Mouse (Mus musculus): ENCODE measurements around the gene Gm20708. TPM values are rescaled to one million over a fixed set of nuclear protein-coding genes. Genes with fewer than 3 reads are reported as not detected.

Gene Gm20708
- polyA plus RNA-seq, 1 experiment: 0.86 TPM

- Histone ChIP-seq H3K4me3 (ENCODE audit: insufficient read depth, low read length) (no peak overlapping the region), H3K27ac (ENCODE audit: insufficient read depth, low read length) (no peak overlapping the region), H3K4me1 (ENCODE audit: control insufficient read depth, insufficient read depth, low read length) (no peaks in the 10 kb centered on the region)
- TF ChIP-seq CTCF (IDR thresholded peaks at IDR 0.05; ENCODE audit: extremely low read depth, insufficient read depth, low read length) (no peak), POLR2A (IDR thresholded peaks at IDR 0.05; ENCODE audit: extremely low read depth, insufficient read depth, low read length) (no peak)
Observed at GRCm38 (mm10) chr11:117854241-117854640, 44.8 kb downstream of the Gm20708 start.

GRCm38 (mm10) chr11:117855360-117855759 lies 45.9 kb downstream of the Gm20708 start:
- TF ChIP-seq CTCF (IDR thresholded peaks at IDR 0.05; ENCODE audit: extremely low read depth, insufficient read depth, low read length) (no peak), POLR2A (IDR thresholded peaks at IDR 0.05; ENCODE audit: extremely low read depth, insufficient read depth, low read length) (no peak)
- H3K4me3 ChIP-seq (ENCODE audit: insufficient read depth, low read length): no peak overlapping the region

GRCm38 (mm10) chr11:117855975-117856374 lies 46.5 kb downstream of the Gm20708 start:
- no peak overlapping the region for H3K4me3 ChIP-seq (ENCODE audit: insufficient read depth, low read length)
- no peaks in the 10 kb centered on the region for H3K4me1 ChIP-seq (ENCODE audit: control insufficient read depth, insufficient read depth, low read length)
- TF ChIP-seq CTCF (IDR thresholded peaks at IDR 0.05; ENCODE audit: extremely low read depth, insufficient read depth, low read length): no peak
- TF ChIP-seq POLR2A (IDR thresholded peaks at IDR 0.05; ENCODE audit: extremely low read depth, insufficient read depth, low read length): no peak
- no peak overlapping the region for H3K27ac ChIP-seq (ENCODE audit: insufficient read depth, low read length)

More at GRCm38 (mm10) chr11:117855360-117855759, 45.9 kb downstream of the Gm20708 start:
- H3K4me1 ChIP-seq (ENCODE audit: control insufficient read depth, insufficient read depth, low read length): no peaks in the 10 kb centered on the region
- H3K27ac ChIP-seq (ENCODE audit: insufficient read depth, low read length): no peak overlapping the region

GRCm38 (mm10) chr11:117857462-117857861 lies 48.0 kb downstream of the Gm20708 start:
- Histone ChIP-seq H3K4me1 (ENCODE audit: control insufficient read depth, insufficient read depth, low read length) (no peaks in the 10 kb centered on the region), H3K27ac (ENCODE audit: insufficient read depth, low read length) (no peak overlapping the region), H3K4me3 (ENCODE audit: insufficient read depth, low read length) (no peak overlapping the region)
- TF ChIP-seq CTCF (IDR thresholded peaks at IDR 0.05; ENCODE audit: extremely low read depth, insufficient read depth, low read length) (no peak), POLR2A (IDR thresholded peaks at IDR 0.05; ENCODE audit: extremely low read depth, insufficient read depth, low read length) (no peak)

- TF ChIP-seq POLR2A (IDR thresholded peaks at IDR 0.05; ENCODE audit: extremely low read depth, insufficient read depth, low read length): no peak
- no peak for TF ChIP-seq CTCF (IDR thresholded peaks at IDR 0.05; ENCODE audit: extremely low read depth, insufficient read depth, low read length)
- H3K27ac ChIP-seq (ENCODE audit: insufficient read depth, low read length): no peak overlapping the region
- H3K4me3 ChIP-seq (ENCODE audit: insufficient read depth, low read length): no peak overlapping the region
- no peaks in the 10 kb centered on the region for H3K4me1 ChIP-seq (ENCODE audit: control insufficient read depth, insufficient read depth, low read length)
Observed at GRCm38 (mm10) chr11:117858392-117858791, 48.9 kb downstream of the Gm20708 start.

GRCm38 (mm10) chr11:117860601-117861000 lies 51.1 kb downstream of the Gm20708 start, which contains the start of gene Tmem235:
Tmem235 (plus strand) TSS chr11:117860752.
- Histone ChIP-seq H3K27ac (ENCODE audit: insufficient read depth, low read length) (no peak within 1 kb of the TSS), H3K4me1 (ENCODE audit: control insufficient read depth, insufficient read depth, low read length) (no peaks in the 10 kb centered on the region)
- TF ChIP-seq CTCF (IDR thresholded peaks at IDR 0.05; ENCODE audit: extremely low read depth, insufficient read depth, low read length) (no peak), POLR2A (IDR thresholded peaks at IDR 0.05; ENCODE audit: extremely low read depth, insufficient read depth, low read length) (no peak)

GRCm38 (mm10) chr11:117863174-117863856 lies 53.8 kb downstream of the Gm20708 start:
- Histone ChIP-seq H3K27ac (ENCODE audit: insufficient read depth, low read length) (no peak overlapping the region), H3K4me1 (ENCODE audit: control insufficient read depth, insufficient read depth, low read length) (no peaks in the 10 kb centered on the region), H3K4me3 (ENCODE audit: insufficient read depth, low read length) (no peak overlapping the region)
- no peak for TF ChIP-seq CTCF (IDR thresholded peaks at IDR 0.05; ENCODE audit: extremely low read depth, insufficient read depth, low read length)
- TF ChIP-seq POLR2A (IDR thresholded peaks at IDR 0.05; ENCODE audit: extremely low read depth, insufficient read depth, low read length): no peak

More at GRCm38 (mm10) chr11:117860601-117861000, 51.1 kb downstream of the Gm20708 start, which contains the start of gene Tmem235:
- no peak within 1 kb of the TSS for H3K4me3 ChIP-seq (ENCODE audit: insufficient read depth, low read length)

- no peak overlapping the region for H3K27ac ChIP-seq (ENCODE audit: insufficient read depth, low read length)
- no peak for TF ChIP-seq POLR2A (IDR thresholded peaks at IDR 0.05; ENCODE audit: extremely low read depth, insufficient read depth, low read length)
- no peak for TF ChIP-seq CTCF (IDR thresholded peaks at IDR 0.05; ENCODE audit: extremely low read depth, insufficient read depth, low read length)
- H3K4me1 ChIP-seq (ENCODE audit: control insufficient read depth, insufficient read depth, low read length): no peaks in the 10 kb centered on the region
- H3K4me3 ChIP-seq (ENCODE audit: insufficient read depth, low read length): no peak overlapping the region
Observed at GRCm38 (mm10) chr11:117864805-117865204, 55.3 kb downstream of the Gm20708 start.

- no peaks in the 10 kb centered on the region for H3K4me1 ChIP-seq (ENCODE audit: control insufficient read depth, insufficient read depth, low read length)
- H3K4me3 ChIP-seq (ENCODE audit: insufficient read depth, low read length): no peak overlapping the region
- TF ChIP-seq CTCF (IDR thresholded peaks at IDR 0.05; ENCODE audit: extremely low read depth, insufficient read depth, low read length): no peak
- no peak for TF ChIP-seq POLR2A (IDR thresholded peaks at IDR 0.05; ENCODE audit: extremely low read depth, insufficient read depth, low read length)
- H3K27ac ChIP-seq (ENCODE audit: insufficient read depth, low read length): no peak overlapping the region
Observed at GRCm38 (mm10) chr11:117865988-117866387, 56.5 kb downstream of the Gm20708 start.
